In the genomic region with DNA sequence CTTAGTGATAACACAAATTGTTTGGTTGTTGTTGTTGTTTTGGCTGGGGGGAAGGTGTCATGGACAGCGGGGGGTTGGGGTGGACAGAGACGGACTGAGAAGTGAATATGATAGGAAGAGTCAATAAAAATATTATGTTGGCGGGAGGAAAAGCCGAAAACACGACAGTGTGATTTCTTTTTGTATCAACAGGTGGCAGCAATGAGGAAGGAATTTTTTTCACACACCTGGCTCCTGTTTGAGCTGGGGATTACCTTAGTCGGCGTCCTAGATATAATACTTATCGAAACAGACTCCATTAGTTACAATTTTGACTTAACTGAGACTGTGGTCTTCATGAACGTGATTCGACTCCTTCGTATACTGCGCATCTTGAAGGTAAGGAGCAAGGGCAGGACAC, we compare ENCODE assay signal across 28 mouse cellular contexts. TPM values are rescaled to one million over a fixed set of nuclear protein-coding genes. Genes with fewer than 3 reads are reported as not detected.
DNase-seq lines count a peak whose midpoint lies in the region; ATAC-seq and TF ChIP-seq lines count a peak whose summit lies in the region.
"Had no signal": no experiment of that assay in that cellular context is flagged by ENCODE, and none has a peak within 500 bp of the region (broad histone marks: within the 10 kb centered on the region; RNA-seq: fewer than 3 reads in every experiment).

No protein-coding gene starts in this region.

- H3K9me3 ChIP-seq in liver, postnatal 0 days (ENCODE audit: low read length) = no peaks in the 10 kb centered on the region
- H3K9me3 ChIP-seq in E14TG2a.4 (ENCODE audit: low read length) (no peaks in the 10 kb centered on the region), MEL (replicated peaks; ENCODE audit: insufficient read depth, low read length) (no peaks in the 10 kb centered on the region)
- H3K9me3 ChIP-seq: embryonic facial prominence, embryonic 13.5 days; forebrain, embryonic 15.5 days; heart, embryonic 10.5 days; midbrain, embryonic 12.5 days had no signal

- TF ChIP-seq EP300 in liver, postnatal 0 days (IDR thresholded peaks at IDR 0.05; ENCODE audit: low read depth) = no peak
- no peak for TF ChIP-seq EP300 in MEL (IDR thresholded peaks at IDR 0.05; ENCODE audit: low read depth in 1 of 2, low read length in 2 of 2)

- no peak overlapping the region for H3K9ac ChIP-seq in liver, postnatal 0 days (replicated peaks)
- no peak overlapping the region for H3K9ac ChIP-seq in MEL (ENCODE audit: control insufficient read depth, low read depth, low read length, poor library complexity, severe bottlenecking)
- H3K9ac ChIP-seq: embryonic facial prominence, embryonic 13.5 days; forebrain, embryonic 15.5 days; midbrain, embryonic 12.5 days had no signal

- no peaks in the 10 kb centered on the region for H3K27me3 ChIP-seq in liver, postnatal 0 days (ENCODE audit: insufficient read depth, low read length)
- H3K27me3 ChIP-seq in E14TG2a.4 (ENCODE audit: insufficient read depth, low read length) (no peaks in the 10 kb centered on the region), MEL (ENCODE audit: control insufficient read depth in 1 of 2, insufficient read depth in 2 of 2, low read length in 2 of 2) (peaks cover 0 to 3% of the 10 kb centered on the region in 2 experiments; a peak in 3 of 4 replicates)
- H3K27me3 ChIP-seq: embryonic facial prominence, embryonic 13.5 days; forebrain, embryonic 15.5 days; midbrain, embryonic 12.5 days had no signal

- 58% methylated on average over 12 of the region's 12 CpGs for WGBS in liver, postnatal 0 days (ENCODE audit: insufficient replicate concordance)

- peak; percentile 14 for TF ChIP-seq RAD21 in MEL (IDR thresholded peaks at IDR 0.05; ENCODE audit: low read depth, low read length)

- no peak overlapping the region for H3K4me2 ChIP-seq in liver, postnatal 0 days (ENCODE audit: low read depth, low read length)
- H3K4me2 ChIP-seq: embryonic facial prominence, embryonic 13.5 days; forebrain, embryonic 15.5 days; midbrain, embryonic 12.5 days had no signal

- TF ChIP-seq POLR2A in MEL (IDR thresholded peaks at IDR 0.05; ENCODE audit: control insufficient read depth in 1 of 2, insufficient read depth in 1 of 2, low read depth in 1 of 2, low read length in 2 of 2, poor library complexity in 1 of 2) = no peak

- no peaks in the 10 kb centered on the region for H3K79me2 ChIP-seq in MEL (ENCODE audit: control insufficient read depth, insufficient read depth, low read length, poor library complexity)

- no peaks in the 10 kb centered on the region for H3K36me3 ChIP-seq in liver, postnatal 0 days (replicated peaks; ENCODE audit: insufficient read depth, low read length)
- H3K36me3 ChIP-seq in E14TG2a.4 (ENCODE audit: insufficient read depth, low read length) (no peaks in the 10 kb centered on the region), MEL (ENCODE audit: control insufficient read depth in 1 of 2, insufficient read depth in 2 of 2, low read length in 2 of 2) (no peaks in the 10 kb centered on the region)
- H3K36me3 ChIP-seq: embryonic facial prominence, embryonic 13.5 days; forebrain, embryonic 15.5 days; heart, embryonic 10.5 days; midbrain, embryonic 12.5 days had no signal

- intact Hi-C loops in left cerebral cortex, adult 2 months (cut with DNase I) = no loop called here

- ATAC-seq in liver, postnatal 0 days = no peak
- ATAC-seq: forebrain, embryonic 15.5 days; inflammation-experienced regulatory T-cells, adult 6 months had no signal

- H3K4me3 ChIP-seq in liver, postnatal 0 days (ENCODE audit: low read depth, low read length) = no peak overlapping the region
- H3K4me3 ChIP-seq in E14TG2a.4 (replicated peaks; ENCODE audit: low read length) = no peak overlapping the region
- H3K4me3 ChIP-seq in MEL (ENCODE audit: control insufficient read depth in 1 of 2, insufficient read depth in 1 of 2, low read depth in 2 of 2, low read length in 2 of 2) = no peak overlapping the region
- H3K4me3 ChIP-seq in left cerebral cortex, adult 2 months = no peak overlapping the region
- H3K4me3 ChIP-seq: embryonic facial prominence, embryonic 13.5 days; forebrain, embryonic 15.5 days; heart, embryonic 10.5 days; midbrain, embryonic 12.5 days had no signal

- TF ChIP-seq CTCF in liver, postnatal 0 days (IDR thresholded peaks at IDR 0.05; ENCODE audit: low read depth) = 0 out of 2 replicates have a peak, but pooled peaks have one; percentile 14
- TF ChIP-seq CTCF in E14TG2a.4 (conservative IDR thresholded peaks at IDR 0.05; ENCODE audit: low read length) (peak; percentile 12), MEL (IDR thresholded peaks at IDR 0.05 in 2 of 3, conservative IDR thresholded peaks at IDR 0.05 in 1 of 3; ENCODE audit: control insufficient read depth in 1 of 3, insufficient read depth in 1 of 3, low read depth in 2 of 3, low read length in 3 of 3, poor library complexity in 1 of 3, severe bottlenecking in 1 of 3) (peak in 1 of 3 experiments; percentile 24; a peak in 2 of 6 replicates)
- no peak; the same call in 1 of the 2 replicates for TF ChIP-seq CTCF in left cerebral cortex, adult 2 months (IDR thresholded peaks at IDR 0.05)

- H3K27ac ChIP-seq in liver, postnatal 0 days (ENCODE audit: low read depth) = no peak overlapping the region
- no peak overlapping the region for H3K27ac ChIP-seq in MEL (ENCODE audit: control insufficient read depth, low read depth, low read length)
- no peak overlapping the region for H3K27ac ChIP-seq in left cerebral cortex, adult 2 months
- H3K27ac ChIP-seq: embryonic facial prominence, embryonic 13.5 days; forebrain, embryonic 15.5 days; heart, embryonic 10.5 days; macrophage; midbrain, embryonic 12.5 days had no signal

- DNase-seq in liver, postnatal 0 days = no peak
- DNase-seq in liver (no peak), MEL (ENCODE audit: low read depth, low spot score) (no peak)
- peak; percentile 3 for DNase-seq in naive thymus-derived CD4-positive, alpha-beta T cell, adult 2 months (ENCODE audit: low read depth)
- no peak for DNase-seq in adrenal gland, postnatal 4 days (ENCODE audit: low spot score in 2 of 2)
- DNase-seq in left cerebral cortex, adult 2 months (ENCODE audit: extremely low spot score in 1 of 2, low spot score in 2 of 2) = no peak
- DNase-seq: adrenal gland, postnatal 25 days; cerebellum, adult 11-12 months; cerebellum, postnatal 14 days; gastrocnemius, postnatal 25 days; lung, adult 2 months; right cerebral cortex, postnatal 14 days had no signal

- H3K4me1 ChIP-seq in liver, postnatal 0 days (ENCODE audit: insufficient read depth) = no peaks in the 10 kb centered on the region
- H3K4me1 ChIP-seq in E14TG2a.4 (replicated peaks; ENCODE audit: low read depth, low read length) (no peaks in the 10 kb centered on the region), MEL (ENCODE audit: control insufficient read depth in 1 of 2, insufficient read depth in 2 of 2, low read length in 2 of 2) (no peaks in the 10 kb centered on the region)
- H3K4me1 ChIP-seq: embryonic facial prominence, embryonic 13.5 days; forebrain, embryonic 15.5 days; heart, embryonic 10.5 days; midbrain, embryonic 12.5 days had no signal

TF ChIP-seq in MEL, 35 proteins besides CTCF, POLR2A, EP300 and RAD21:
- TF ChIP-seq E2F4 (IDR thresholded peaks at IDR 0.05; ENCODE audit: borderline replicate concordance, low read depth, low read length) = no peak
- no peak for TF ChIP-seq GABPA (IDR thresholded peaks at IDR 0.05; ENCODE audit: low read depth, low read length)
- TF ChIP-seq JUND (IDR thresholded peaks at IDR 0.05; ENCODE audit: low read depth, low read length) = no peak
- TF ChIP-seq SIN3A (IDR thresholded peaks at IDR 0.05; ENCODE audit: low read length) = no peak
- TF ChIP-seq GATA1 (IDR thresholded peaks at IDR 0.05; ENCODE audit: low read depth, low read length) = no peak
- TF ChIP-seq ETS1 (IDR thresholded peaks at IDR 0.05; ENCODE audit: low read depth, low read length) = no peak
- TF ChIP-seq MXI1 (IDR thresholded peaks at IDR 0.05; ENCODE audit: low read depth, low read length) = no peak
- TF ChIP-seq USF2 (IDR thresholded peaks at IDR 0.05; ENCODE audit: borderline replicate concordance in 1 of 2, insufficient read depth in 1 of 2, low read depth in 1 of 2, low read length in 2 of 2) = no peak
- no peak for TF ChIP-seq HCFC1 (IDR thresholded peaks at IDR 0.05; ENCODE audit: low read depth, low read length)
- no peak for TF ChIP-seq CHD2 (IDR thresholded peaks at IDR 0.05; ENCODE audit: low read length)
- TF ChIP-seq MYC (IDR thresholded peaks at IDR 0.05; ENCODE audit: low read depth, low read length) = no peak
- 0 out of 2 replicates have a peak, but pooled peaks have one; percentile 15 for TF ChIP-seq ZNF384 (IDR thresholded peaks at IDR 0.05; ENCODE audit: low read depth, low read length)
- TF ChIP-seq KAT2A (conservative IDR thresholded peaks at IDR 0.05; ENCODE audit: low read depth, low read length) = no peak
- TF ChIP-seq TBP (IDR thresholded peaks at IDR 0.05; ENCODE audit: low read depth, low read length) = no peak
- no peak for TF ChIP-seq NRF1 (IDR thresholded peaks at IDR 0.05; ENCODE audit: insufficient read depth, low read depth, low read length, poor library complexity, severe bottlenecking)
- TF ChIP-seq SMC3 (IDR thresholded peaks at IDR 0.05; ENCODE audit: low read depth, low read length) = peak; percentile 27; the same call in 1 of the 2 replicates

RNA-seq across cellular contexts. Expression of a gene that starts 30.3 kb away (rescaled TPM):
- polyA plus RNA-seq in liver, postnatal 0 days (2015; fragmentation: Nextera tagmentation; extraction: Ambion mirVana) = 2.4 and 2.8 TPM in 2 replicates
- total RNA-seq in MEL (2012; rRNA removed) = not detected in 2 replicates
- not detected for polyA plus RNA-seq in MEL (2012; ENCODE audit: insufficient read depth in 1 of 2, insufficient read length in 2 of 2, low read depth in 1 of 2, low replicate concordance in 2 of 2, missing spikeins in 1 of 2)
- total RNA-seq in adrenal gland, postnatal 4 days (2021) = under 1 TPM; 0.11 to 0.34 TPM
- total RNA-seq in left cerebral cortex, adult 2 months (2021) = not detected
- total RNA-seq: adrenal gland, postnatal 25 days; layer of hippocampus, postnatal 25 days; left cerebral cortex, postnatal 25 days had no signal
- polyA plus RNA-seq: forebrain, embryonic 15.5 days had no signal

RNA-seq across cellular contexts. Expression of a gene that starts 44.8 kb away (rescaled TPM):
- polyA plus RNA-seq in liver, postnatal 0 days (2015; fragmentation: Nextera tagmentation; extraction: Ambion mirVana) = not detected in 2 replicates
- not detected in 2 replicates for total RNA-seq in MEL (2012; rRNA removed)
- not detected for polyA plus RNA-seq in MEL (2012; ENCODE audit: insufficient read depth in 1 of 2, insufficient read length in 2 of 2, low read depth in 1 of 2, low replicate concordance in 2 of 2, missing spikeins in 1 of 2)
- not detected for total RNA-seq in adrenal gland, postnatal 4 days (2021)
- total RNA-seq in left cerebral cortex, adult 2 months (2021) = not detected
- total RNA-seq: adrenal gland, postnatal 25 days; gastrocnemius, postnatal 25 days; layer of hippocampus, postnatal 25 days; left cerebral cortex, postnatal 25 days; neutrophil, adult 5-6 weeks had no signal
- polyA plus RNA-seq: embryonic facial prominence, embryonic 13.5 days; forebrain, embryonic 15.5 days; heart, embryonic 10.5 days; heart, postnatal 0 days; hindbrain, embryonic 11.5 days; inflammation-experienced regulatory T-cells, adult 6 months; kidney, embryonic 16.5 days; limb, embryonic 14.5 days; lung, adult 2 months; macrophage; midbrain, embryonic 12.5 days; spleen, adult 2 months; stomach, embryonic 16.5 days had no signal

RNA-seq across cellular contexts. Expression of a gene that starts 48.0 kb away (rescaled TPM):
- polyA plus RNA-seq in liver, postnatal 0 days (2015; fragmentation: Nextera tagmentation; extraction: Ambion mirVana) = not detected in 2 replicates
- total RNA-seq in MEL (2012; rRNA removed) = not detected in 2 replicates
- not detected for polyA plus RNA-seq in MEL (2012; ENCODE audit: insufficient read depth in 1 of 2, insufficient read length in 2 of 2, low read depth in 1 of 2, low replicate concordance in 2 of 2, missing spikeins in 1 of 2)
- under 1 TPM in 1 of 2 experiments, not detected in 1; 0.84 TPM for total RNA-seq in adrenal gland, postnatal 4 days (2021)
- total RNA-seq in left cerebral cortex, adult 2 months (2021) = not detected
- total RNA-seq: adrenal gland, postnatal 25 days; gastrocnemius, postnatal 25 days; layer of hippocampus, postnatal 25 days; left cerebral cortex, postnatal 25 days; neutrophil, adult 5-6 weeks had no signal
- polyA plus RNA-seq: embryonic facial prominence, embryonic 13.5 days; forebrain, embryonic 15.5 days; heart, embryonic 10.5 days; heart, postnatal 0 days; hindbrain, embryonic 11.5 days; inflammation-experienced regulatory T-cells, adult 6 months; limb, embryonic 14.5 days; lung, adult 2 months; macrophage; midbrain, embryonic 12.5 days; spleen, adult 2 months had no signal
